Mouse (Mus musculus) kidney, embryonic 14.5 days (tissue): Measurements from ENCODE around the gene Ube2l6. TPM values are rescaled to one million over a fixed set of nuclear protein-coding genes. Genes with fewer than 3 reads are reported as not detected.

ENCODE experiments used
- ATAC-seq: fragments of 200-750 bp; cut with Nextera tagmentation; 2 replicates; pipeline ENCODE4 v1.8.0; 2017; ENCODE audit warnings: moderate number of reproducible peaks, mild to moderate bottlenecking, moderate TSS enrichment, moderate library complexity; ENCODE audit not compliant: low FRiP score, low TSS enrichment
- H3K27ac ChIP-seq: fragments of 300-500 bp; sonication (generic); 2 replicates; pipeline ENCODE4 v1.5.1; 2014; ENCODE audit warnings: low read depth, mild to moderate bottlenecking, low read length, moderate library complexity, mixed read lengths
- H3K27me3 ChIP-seq: fragments of 300-500 bp; sonication (generic); 2 replicates; pipeline ENCODE4 v1.6.1; 2014; ENCODE audit warnings: mild to moderate bottlenecking, low read length; ENCODE audit not compliant: control insufficient read depth, insufficient read depth
- H3K36me3 ChIP-seq: fragments of 300-500 bp; sonication (generic); 2 replicates; pipeline ENCODE4 v1.6.1; 2014; ENCODE audit warnings: low read length, mixed read lengths; ENCODE audit not compliant: control insufficient read depth, insufficient read depth
- H3K4me1 ChIP-seq: fragments of 300-500 bp; sonication (generic); 2 replicates; pipeline ENCODE4 v1.6.1; 2014; ENCODE audit warnings: low read length, mixed read lengths; ENCODE audit not compliant: control insufficient read depth, insufficient read depth
- H3K4me2 ChIP-seq: fragments of 300-500 bp; sonication (generic); replicated peaks from 2 replicates; pipeline ENCODE4 v1.6.1; 2014; ENCODE audit warnings: low read depth, mild to moderate bottlenecking, low read length
- H3K4me3 ChIP-seq: fragments of 300-500 bp; sonication (generic); 2 replicates; pipeline ENCODE4 v1.5.1; 2014; ENCODE audit warnings: mild to moderate bottlenecking, low read length
- H3K9ac ChIP-seq: fragments of 300-500 bp; sonication (generic); 2 replicates; pipeline ENCODE4 v1.6.1; 2014; ENCODE audit warnings: low read depth, mild to moderate bottlenecking, low read length, moderate library complexity
- H3K9me3 ChIP-seq: fragments of 300-500 bp; sonication (generic); 2 replicates; pipeline ENCODE4 v1.6.1; 2016; ENCODE audit warnings: low read length; ENCODE audit not compliant: control insufficient read depth
- WGBS: fragments of 180-500 bp; shearing (Covaris S2); extraction: QIAGEN DNeasy Blood & Tissue Kit; methylation state at CpG from one replicate; pipeline ENCODE4 v1.1.7; 2014; 5-methylcytosine and 5-hydroxymethylcytosine counted together
- polyA plus RNA-seq: library from polyadenylated mRNA; unstranded; fragments of >200 nt; fragmentation: Nextera tagmentation; extraction: Ambion mirVana; gene quantifications from 2 replicates; pipeline ENCODE4 v1.2.1, GENCODE M21; 2014

Ube2l6 gene
- polyA plus RNA-seq, 1 experiment from 2014 or later, result 29.0 TPM

- no peaks in the 10 kb centered on the region for H3K9me3 ChIP-seq
- no peaks in the 10 kb centered on the region for H3K27me3 ChIP-seq
- WGBS, result 46% methylated on average over 7 of the region's 7 CpGs
- H3K9ac ChIP-seq, result no peak overlapping the region
- H3K36me3 ChIP-seq, result peaks cover 49% of the 10 kb centered on the region
- H3K27ac ChIP-seq, result no peak overlapping the region
- ATAC-seq, result peak; percentile 36; the same call in 1 of the 2 replicates
- no peaks in the 10 kb centered on the region; the same call in 1 of the 2 replicates for H3K4me1 ChIP-seq
- no peak overlapping the region; the same call in 1 of the 2 replicates for H3K4me2 ChIP-seq
- no peak overlapping the region for H3K4me3 ChIP-seq
These were observed 51.9 kb downstream of the Ube2l6 start for GRCm38 (mm10) chr2:84850407-84851129.

GRCm38 (mm10) chr2:84851130-84852040, 52.8 kb downstream of the Ube2l6 start:
- H3K9ac ChIP-seq, result peak overlapping the region; percentile 14; the same call in 1 of the 2 replicates
- no peaks in the 10 kb centered on the region for H3K9me3 ChIP-seq
- 36% methylated on average over 23 of the region's 23 CpGs for WGBS
- H3K27me3 ChIP-seq, result no peaks in the 10 kb centered on the region
- H3K4me2 ChIP-seq, result no peak overlapping the region; the same call in 1 of the 2 replicates
- ATAC-seq, result peak; percentile 77
- H3K4me3 ChIP-seq, result no peak overlapping the region
- no peaks in the 10 kb centered on the region; the same call in 1 of the 2 replicates for H3K4me1 ChIP-seq
- peaks cover 46% of the 10 kb centered on the region for H3K36me3 ChIP-seq
- H3K27ac ChIP-seq, result no peak overlapping the region

GRCm38 (mm10) chr2:84855732-84856131, 57.1 kb downstream of the Ube2l6 start:
- no peak overlapping the region for H3K9ac ChIP-seq
- H3K4me2 ChIP-seq, result no peak overlapping the region
- H3K9me3 ChIP-seq, result no peaks in the 10 kb centered on the region
- no peak overlapping the region for H3K4me3 ChIP-seq
- WGBS, result 69% methylated on average over 2 of the region's 2 CpGs
- ATAC-seq, result peak; percentile 63; the same call in 1 of the 2 replicates
- no peak overlapping the region for H3K27ac ChIP-seq
- H3K36me3 ChIP-seq, result peaks cover 50% of the 10 kb centered on the region; the same call in 1 of the 2 replicates
- H3K27me3 ChIP-seq, result no peaks in the 10 kb centered on the region
- H3K4me1 ChIP-seq, result no peaks in the 10 kb centered on the region; the same call in 1 of the 2 replicates

GRCm38 (mm10) chr2:84858551-84858950, 59.9 kb downstream of the Ube2l6 start:
- Histone ChIP-seq H3K36me3 (peaks cover 56% of the 10 kb centered on the region), H3K27me3 (no peaks in the 10 kb centered on the region), H3K4me2 (no peak overlapping the region), H3K9me3 (no peaks in the 10 kb centered on the region), H3K4me1 (no peaks in the 10 kb centered on the region), H3K4me3 (no peak overlapping the region), H3K27ac (no peak overlapping the region), H3K9ac (no peak overlapping the region)
- WGBS, result 96% methylated on average over 1 of the region's 1 CpGs
- ATAC-seq, result no peak

Other genes starting within 250 kb of the Ube2l6 start
- 29.1 and 53.6 TPM in 2 replicates for gene Ctnnd1, start 148.1 kb upstream of the Ube2l6 start, polyA plus RNA-seq
- gene Btbd18, start 139.7 kb upstream of the Ube2l6 start, polyA plus RNA-seq, result 0.24 and 0.31 TPM in 2 replicates
- gene Selenoh, start 128.1 kb upstream of the Ube2l6 start, polyA plus RNA-seq, result 404 and 541 TPM in 2 replicates
- gene Gm28635, start 120.8 kb upstream of the Ube2l6 start, polyA plus RNA-seq, result not detected in 2 replicates
- gene Med19, start 120.4 kb upstream of the Ube2l6 start, polyA plus RNA-seq, result 48.5 and 50.5 TPM in 2 replicates
- gene Tmx2, start 119.7 kb upstream of the Ube2l6 start, polyA plus RNA-seq, result 145 and 163 TPM in 2 replicates
- 41.0 and 48.8 TPM in 2 replicates for gene Zdhhc5, start 83.6 kb upstream of the Ube2l6 start, polyA plus RNA-seq
- 33.2 and 34.5 TPM in 2 replicates for gene Clp1, start 71.5 kb upstream of the Ube2l6 start, polyA plus RNA-seq
- gene Ypel4, start 64.8 kb upstream of the Ube2l6 start, polyA plus RNA-seq, result 10.0 and 10.4 TPM in 2 replicates
- 5.6 and 14.9 TPM in 2 replicates for gene Gm19426, start 55.2 kb upstream of the Ube2l6 start, polyA plus RNA-seq
- 81.7 and 85.8 TPM in 2 replicates for gene Serping1, start 23.4 kb upstream of the Ube2l6 start, polyA plus RNA-seq
- gene Smtnl1, start 23.8 kb downstream of the Ube2l6 start, polyA plus RNA-seq, result 0.16 and 0.24 TPM in 2 replicates
- 65.3 and 79.4 TPM in 2 replicates for gene Timm10, start 28.2 kb downstream of the Ube2l6 start, polyA plus RNA-seq
- gene Slc43a1, start 40.0 kb downstream of the Ube2l6 start, polyA plus RNA-seq, result 15.5 and 19.4 TPM in 2 replicates
- 1.6 and 2.1 TPM in 2 replicates for gene Rtn4rl2, start 87.9 kb downstream of the Ube2l6 start, polyA plus RNA-seq
- gene Slc43a3, start 137.8 kb downstream of the Ube2l6 start, polyA plus RNA-seq, result 41.1 and 53.7 TPM in 2 replicates
- gene Prg2, start 181.6 kb downstream of the Ube2l6 start, polyA plus RNA-seq, result not detected in 2 replicates
- gene Prg3, start 189.4 kb downstream of the Ube2l6 start, polyA plus RNA-seq, result not detected in 2 replicates
- 260 and 334 TPM in 2 replicates for gene Ssrp1, start 238.4 kb downstream of the Ube2l6 start, polyA plus RNA-seq
- gene P2rx3, start 238.6 kb downstream of the Ube2l6 start, polyA plus RNA-seq, result 0.53 and 0.86 TPM in 2 replicates
- 8.1 and 10.1 TPM in 2 replicates for gene Tnks1bp1, start 249.2 kb downstream of the Ube2l6 start, polyA plus RNA-seq